Mouse (Mus musculus): ENCODE results near the gene Izumo1r. TPM values are rescaled to one million over a fixed set of nuclear protein-coding genes. Genes with fewer than 3 reads are reported as not detected.

Izumo1r gene
- polyA plus RNA-seq, 1 experiment: not detected

GRCm38 (mm10) chr9:14931211-14931610 is 27.5 kb upstream of the Izumo1r start:
- peaks cover 3% of the 10 kb centered on the region; the same call in 1 of the 2 replicates for H3K4me1 ChIP-seq
- no peak for TF ChIP-seq FLI1 (IDR thresholded peaks at IDR 0.05; ENCODE audit: low read length)
- H3K4me3 ChIP-seq (replicated peaks): no peak overlapping the region
- H3K27me3 ChIP-seq (replicated peaks): peaks cover 4% of the 10 kb centered on the region
- H3K9me3 ChIP-seq: no peaks in the 10 kb centered on the region
- no peaks in the 10 kb centered on the region for H3K36me3 ChIP-seq (replicated peaks; ENCODE audit: low read length)

- Histone ChIP-seq H3K9me3 (no peaks in the 10 kb centered on the region), H3K4me3 (replicated peaks) (no peak overlapping the region), H3K27me3 (replicated peaks) (peaks cover 3% of the 10 kb centered on the region), H3K36me3 (replicated peaks; ENCODE audit: low read length) (no peaks in the 10 kb centered on the region), H3K4me1 (peaks cover 6% of the 10 kb centered on the region)
- TF ChIP-seq GATA1 (IDR thresholded peaks at IDR 0.05; ENCODE audit: borderline replicate concordance, low read length): no peak
Observed at GRCm38 (mm10) chr9:14926593-14926992, 22.8 kb upstream of the Izumo1r start.

- TF ChIP-seq FLI1 (IDR thresholded peaks at IDR 0.05; ENCODE audit: low read length) (no peak), GATA1 (IDR thresholded peaks at IDR 0.05; ENCODE audit: borderline replicate concordance, low read length) (no peak)
- Histone ChIP-seq H3K4me3 (replicated peaks) (no peak overlapping the region), H3K4me1 (peaks cover 19% of the 10 kb centered on the region), H3K27me3 (replicated peaks) (peaks cover 5% of the 10 kb centered on the region), H3K9me3 (no peaks in the 10 kb centered on the region), H3K36me3 (replicated peaks; ENCODE audit: low read length) (no peaks in the 10 kb centered on the region)
Observed at GRCm38 (mm10) chr9:14923625-14924024, 19.9 kb upstream of the Izumo1r start.

- Histone ChIP-seq H3K36me3 (replicated peaks; ENCODE audit: low read length) (no peaks in the 10 kb centered on the region), H3K4me1 (peaks cover 19% of the 10 kb centered on the region), H3K27me3 (replicated peaks) (peaks cover 5% of the 10 kb centered on the region), H3K4me3 (replicated peaks) (no peak overlapping the region), H3K9me3 (no peaks in the 10 kb centered on the region)
- TF ChIP-seq FLI1 (IDR thresholded peaks at IDR 0.05; ENCODE audit: low read length) (no peak), GATA1 (IDR thresholded peaks at IDR 0.05; ENCODE audit: borderline replicate concordance, low read length) (no peak)
Observed at GRCm38 (mm10) chr9:14921971-14922560, 18.3 kb upstream of the Izumo1r start.

- peaks cover 5% of the 10 kb centered on the region for H3K27me3 ChIP-seq (replicated peaks)
- peaks cover 16% of the 10 kb centered on the region for H3K4me1 ChIP-seq
- TF ChIP-seq GATA1 (IDR thresholded peaks at IDR 0.05; ENCODE audit: borderline replicate concordance, low read length) (no peak), FLI1 (IDR thresholded peaks at IDR 0.05; ENCODE audit: low read length) (no peak)
- H3K4me3 ChIP-seq (replicated peaks): peak overlapping the region; percentile 57
- H3K36me3 ChIP-seq (replicated peaks; ENCODE audit: low read length): no peaks in the 10 kb centered on the region
- no peaks in the 10 kb centered on the region for H3K9me3 ChIP-seq
Observed at GRCm38 (mm10) chr9:14921254-14921653, 17.5 kb upstream of the Izumo1r start.

GRCm38 (mm10) chr9:14920608-14921007 is 16.9 kb upstream of the Izumo1r start:
- H3K27me3 ChIP-seq (replicated peaks): peaks cover 5% of the 10 kb centered on the region
- no peaks in the 10 kb centered on the region for H3K36me3 ChIP-seq (replicated peaks; ENCODE audit: low read length)
- TF ChIP-seq GATA1 (IDR thresholded peaks at IDR 0.05; ENCODE audit: borderline replicate concordance, low read length) (no peak), FLI1 (IDR thresholded peaks at IDR 0.05; ENCODE audit: low read length) (no peak)
- H3K9me3 ChIP-seq: no peaks in the 10 kb centered on the region
- H3K4me1 ChIP-seq: peaks cover 16% of the 10 kb centered on the region
- H3K4me3 ChIP-seq (replicated peaks): no peak overlapping the region

GRCm38 (mm10) chr9:14918825-14919668 is 15.3 kb upstream of the Izumo1r start:
- Histone ChIP-seq H3K36me3 (replicated peaks; ENCODE audit: low read length) (no peaks in the 10 kb centered on the region), H3K9me3 (peaks cover 3% of the 10 kb centered on the region), H3K4me1 (peaks cover 13% of the 10 kb centered on the region), H3K27me3 (replicated peaks) (peaks cover 3% of the 10 kb centered on the region), H3K4me3 (replicated peaks) (no peak overlapping the region)
- no peak for TF ChIP-seq FLI1 (IDR thresholded peaks at IDR 0.05; ENCODE audit: low read length)
- TF ChIP-seq GATA1 (IDR thresholded peaks at IDR 0.05; ENCODE audit: borderline replicate concordance, low read length): no peak

GRCm38 (mm10) chr9:14917661-14918060 is 13.9 kb upstream of the Izumo1r start:
- Histone ChIP-seq H3K27me3 (replicated peaks) (peaks cover 3% of the 10 kb centered on the region), H3K36me3 (replicated peaks; ENCODE audit: low read length) (no peaks in the 10 kb centered on the region), H3K4me1 (peaks cover 13% of the 10 kb centered on the region), H3K9me3 (peaks cover 3% of the 10 kb centered on the region), H3K4me3 (replicated peaks) (no peak overlapping the region)
- TF ChIP-seq GATA1 (IDR thresholded peaks at IDR 0.05; ENCODE audit: borderline replicate concordance, low read length): no peak
- TF ChIP-seq FLI1 (IDR thresholded peaks at IDR 0.05; ENCODE audit: low read length): no peak

GRCm38 (mm10) chr9:14912037-14912436 is 8.3 kb upstream of the Izumo1r start:
- Histone ChIP-seq H3K4me3 (replicated peaks) (no peak overlapping the region), H3K36me3 (replicated peaks; ENCODE audit: low read length) (no peaks in the 10 kb centered on the region), H3K4me1 (no peaks in the 10 kb centered on the region), H3K27me3 (replicated peaks) (peaks cover 13% of the 10 kb centered on the region), H3K9me3 (peaks cover 3% of the 10 kb centered on the region)
- TF ChIP-seq GATA1 (IDR thresholded peaks at IDR 0.05; ENCODE audit: borderline replicate concordance, low read length): no peak
- no peak for TF ChIP-seq FLI1 (IDR thresholded peaks at IDR 0.05; ENCODE audit: low read length)

GRCm38 (mm10) chr9:14909981-14910380 is 6.2 kb upstream of the Izumo1r start:
- Histone ChIP-seq H3K4me1 (peaks cover 8% of the 10 kb centered on the region), H3K27me3 (replicated peaks) (peaks cover 21% of the 10 kb centered on the region), H3K9me3 (peaks cover 3% of the 10 kb centered on the region), H3K36me3 (replicated peaks; ENCODE audit: low read length) (no peaks in the 10 kb centered on the region), H3K4me3 (replicated peaks) (no peak overlapping the region)
- TF ChIP-seq FLI1 (IDR thresholded peaks at IDR 0.05; ENCODE audit: low read length) (no peak), GATA1 (IDR thresholded peaks at IDR 0.05; ENCODE audit: borderline replicate concordance, low read length) (no peak)

All from megakaryocyte, embryonic 14.5 days (primary cell).